Mouse (Mus musculus) limb, embryonic 12.5 days (tissue): ENCODE results near the gene St7l. TPM values are rescaled to one million over a fixed set of nuclear protein-coding genes. Genes with fewer than 3 reads are reported as not detected.

Experiments
- ATAC-seq: fragments of 200-750 bp; cut with Nextera tagmentation; 2 replicates; pipeline ENCODE4 v1.8.0; 2017; ENCODE audit warnings: low read depth, moderate TSS enrichment; ENCODE audit not compliant: insufficient number of reproducible peaks, insufficient read depth, low FRiP score, low TSS enrichment
- H3K27ac ChIP-seq: fragments of 300-500 bp; sonication (generic); 2 replicates; pipeline ENCODE4 v1.5.1; 2016; ENCODE audit warnings: mild to moderate bottlenecking, moderate library complexity
- H3K27me3 ChIP-seq: fragments of 300-500 bp; sonication (generic); 2 replicates; pipeline ENCODE4 v1.6.1; 2016; ENCODE audit warnings: mild to moderate bottlenecking, moderate library complexity
- H3K36me3 ChIP-seq: fragments of 300-500 bp; sonication (generic); 2 replicates; pipeline ENCODE4 v1.6.1; 2016; ENCODE audit warnings: mild to moderate bottlenecking, moderate library complexity
- H3K4me1 ChIP-seq: fragments of 300-500 bp; sonication (generic); replicated peaks from 2 replicates; pipeline ENCODE4 v1.6.1; 2016
- H3K4me2 ChIP-seq: fragments of 300-500 bp; sonication (generic); 2 replicates; pipeline ENCODE4 v1.6.1; 2016; ENCODE audit warnings: mild to moderate bottlenecking, moderate library complexity
- H3K4me3 ChIP-seq: fragments of 300-500 bp; sonication (generic); replicated peaks from 2 replicates; pipeline ENCODE4 v1.5.1; 2016; ENCODE audit warnings: mild to moderate bottlenecking
- H3K9ac ChIP-seq: fragments of 300-500 bp; sonication (generic); replicated peaks from 2 replicates; pipeline ENCODE4 v1.6.1; 2016; ENCODE audit warnings: mild to moderate bottlenecking, moderate library complexity
- H3K9me3 ChIP-seq: fragments of 300-500 bp; sonication (generic); 2 replicates; pipeline ENCODE4 v1.6.1; 2016; ENCODE audit warnings: mild to moderate bottlenecking, moderate library complexity
- WGBS: fragments of 180-500 bp; shearing (Covaris S2); methylation state at CpG from one replicate; pipeline ENCODE4 v1.1.7; 2016; 5-methylcytosine and 5-hydroxymethylcytosine counted together
- polyA plus RNA-seq: library from polyadenylated mRNA; unstranded; fragments of >200 nt; fragmentation: Nextera tagmentation; extraction: Ambion mirVana; gene quantifications from 2 replicates; pipeline ENCODE4 v1.2.1, GENCODE M21; 2016

The St7l gene
- polyA plus RNA-seq, 1 experiment from 2014 or later, result 37.2 TPM

- Histone ChIP-seq H3K9me3 (no peaks in the 10 kb centered on the region), H3K9ac (no peak overlapping the region), H3K27ac (no peak overlapping the region), H3K36me3 (no peaks in the 10 kb centered on the region), H3K4me3 (no peak overlapping the region), H3K27me3 (peaks cover 44% of the 10 kb centered on the region), H3K4me1 (peaks cover 45% of the 10 kb centered on the region), H3K4me2 (no peak overlapping the region)
- ATAC-seq, result no peak
- 50% methylated on average over 8 of the region's 8 CpGs for WGBS
Observed at GRCm38 (mm10) chr3:104965070-104965855, 101.5 kb downstream of the St7l start.

GRCm38 (mm10) chr3:104965991-104966554, 102.3 kb downstream of the St7l start:
- Histone ChIP-seq H3K4me2 (no peak overlapping the region), H3K27ac (no peak overlapping the region), H3K9me3 (no peaks in the 10 kb centered on the region), H3K27me3 (peaks cover 36% of the 10 kb centered on the region), H3K36me3 (no peaks in the 10 kb centered on the region), H3K4me1 (peaks cover 43% of the 10 kb centered on the region), H3K4me3 (no peak overlapping the region), H3K9ac (no peak overlapping the region)
- ATAC-seq, result no peak
- 74% methylated on average over 7 of the region's 7 CpGs for WGBS

GRCm38 (mm10) chr3:104967548-104968300, 103.9 kb downstream of the St7l start:
- peak; percentile 61 for ATAC-seq
- H3K36me3 ChIP-seq, result no peaks in the 10 kb centered on the region
- peak overlapping the region; percentile 56 for H3K4me3 ChIP-seq
- H3K9ac ChIP-seq, result peak overlapping the region; percentile 71
- H3K27me3 ChIP-seq, result peaks cover 19% of the 10 kb centered on the region
- H3K4me1 ChIP-seq, result peaks cover 27% of the 10 kb centered on the region
- WGBS, result under 1% methylated on average over 49 of the region's 49 CpGs
- H3K9me3 ChIP-seq, result no peaks in the 10 kb centered on the region
- H3K4me2 ChIP-seq, result peak overlapping the region; percentile 71
- H3K27ac ChIP-seq, result peak overlapping the region; percentile 70

Other genes starting within 250 kb of the St7l start
- 44.6 and 45.3 TPM in 2 replicates for gene Slc16a1, start 225.3 kb upstream of the St7l start, polyA plus RNA-seq
- 2.6 and 3.4 TPM in 2 replicates for gene Ppm1j, start 82.9 kb upstream of the St7l start, polyA plus RNA-seq
- gene Fam19a3, start 82.2 kb upstream of the St7l start, polyA plus RNA-seq, result 0.24 and 0.85 TPM in 2 replicates
- gene Rhoc, start 75.6 kb upstream of the St7l start, polyA plus RNA-seq, result 152 and 154 TPM in 2 replicates
- 73.8 and 77.2 TPM in 2 replicates for gene Mov10, start 45.4 kb upstream of the St7l start, polyA plus RNA-seq
- gene Capza1, start 500 bp downstream of the St7l start, polyA plus RNA-seq, result 183 and 196 TPM in 2 replicates
- 0.69 and 0.70 TPM in 2 replicates for gene Wnt2b, start 97.9 kb downstream of the St7l start, polyA plus RNA-seq
- gene Cttnbp2nl, start 189.1 kb downstream of the St7l start, polyA plus RNA-seq, result 43.6 and 46.2 TPM in 2 replicates
- not detected in 2 replicates for gene 4930564D02Rik, start 202.8 kb downstream of the St7l start, polyA plus RNA-seq